Mouse (Mus musculus) gastrocnemius, adult 18-20 months (tissue): ENCODE measurements around the gene Olfr610. TPM values are rescaled to one million over a fixed set of nuclear protein-coding genes. Genes with fewer than 3 reads are reported as not detected.
"Not testable (repeated sequence)": the region's sequence is repeated elsewhere in the genome, so short reads cannot be mapped to it uniquely, and the experiment has no call there.

ENCODE experiments used
- DNase-seq: peaks from one replicate; pipeline ENCODE4 v3.0.0; 2021; ENCODE audit warnings: low spot score
- long read RNA-seq, 2 experiments: library from polyadenylated mRNA; stranded (forward); transcript quantifications; one replicate each; pipeline ENCODE4 v2.0.0; 2021
- total RNA-seq, 2 experiments: library from RNA; stranded (reverse); gene quantifications; 2 replicates each; pipeline ENCODE4 v1.2.3; 2021

The Olfr610 gene
- not detected for total RNA-seq
- long read RNA-seq, experiment 1, result 0 reads
- long read RNA-seq, experiment 2, result 0 reads

DNA sequence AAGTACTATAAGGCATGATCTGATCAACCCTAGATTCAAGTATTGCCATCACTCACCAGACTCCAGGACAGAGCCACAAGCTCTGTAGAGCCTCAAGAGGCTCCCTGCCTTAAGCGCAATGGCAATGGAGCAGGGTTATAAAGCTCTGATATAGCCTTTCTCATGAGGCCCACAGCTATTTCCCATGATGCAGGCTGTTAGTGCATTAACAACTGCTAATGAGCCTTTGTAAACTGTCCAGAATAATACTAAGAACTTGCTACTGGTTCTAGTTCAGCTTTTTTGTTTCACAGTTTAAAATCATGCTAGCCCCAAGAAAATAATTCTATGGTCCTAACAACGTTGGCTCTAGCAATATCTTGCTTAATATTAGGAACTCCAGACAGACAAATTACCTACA lies at the start of gene Olfr610:
Gene Olfr610 (minus strand): TSS at position 101 of the 400 bp plus-strand sequence.
- DNase-seq, result no peak

DNA sequence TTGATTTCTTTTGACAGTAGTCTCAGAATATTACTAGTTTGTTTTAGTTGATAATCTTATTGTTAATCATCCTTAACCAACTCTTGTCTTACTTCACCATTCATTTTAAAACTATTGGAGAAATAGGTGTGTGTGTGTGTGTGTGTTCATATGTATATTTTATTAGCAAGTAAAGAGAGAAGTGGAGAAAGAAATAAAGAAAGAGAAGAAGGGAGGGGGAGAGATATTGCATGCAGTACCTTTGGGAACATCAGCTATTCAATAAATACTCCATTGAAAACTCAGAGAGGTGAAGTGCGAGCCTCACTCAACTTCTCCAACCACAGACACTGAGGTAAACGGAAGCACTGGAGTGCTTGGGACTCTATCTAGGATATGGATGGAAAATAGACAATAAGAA lies 43.9 kb upstream of the Olfr610 start, which contains the start of gene Olfr615:
Gene Olfr615 (plus strand): TSS at position 301 of the 400 bp plus-strand sequence.
- DNase-seq, result no peak

DNA sequence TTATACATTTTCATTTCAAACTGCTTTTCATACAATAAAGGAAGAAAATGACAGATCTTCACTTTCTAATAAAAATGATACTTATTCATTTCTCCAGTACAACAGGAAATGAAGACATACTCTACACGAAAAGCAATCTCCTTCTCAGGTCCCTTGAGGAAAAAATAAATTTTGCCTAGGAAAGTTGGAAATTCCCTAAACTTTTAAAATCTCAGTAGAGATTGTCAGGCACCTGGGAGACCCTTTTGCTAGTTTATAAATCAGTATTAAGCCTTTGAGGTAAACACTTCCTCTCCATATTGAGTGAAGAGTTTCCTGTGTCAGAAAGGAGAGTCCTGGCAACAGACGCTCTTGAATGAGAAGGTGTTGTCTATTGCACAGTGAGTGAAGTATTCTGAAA lies 35.9 kb upstream of the Olfr610 start, which contains the start of gene Olfr613:
Gene Olfr613 (plus strand): TSS at position 301 of the 400 bp plus-strand sequence.
- no peak for DNase-seq

DNA sequence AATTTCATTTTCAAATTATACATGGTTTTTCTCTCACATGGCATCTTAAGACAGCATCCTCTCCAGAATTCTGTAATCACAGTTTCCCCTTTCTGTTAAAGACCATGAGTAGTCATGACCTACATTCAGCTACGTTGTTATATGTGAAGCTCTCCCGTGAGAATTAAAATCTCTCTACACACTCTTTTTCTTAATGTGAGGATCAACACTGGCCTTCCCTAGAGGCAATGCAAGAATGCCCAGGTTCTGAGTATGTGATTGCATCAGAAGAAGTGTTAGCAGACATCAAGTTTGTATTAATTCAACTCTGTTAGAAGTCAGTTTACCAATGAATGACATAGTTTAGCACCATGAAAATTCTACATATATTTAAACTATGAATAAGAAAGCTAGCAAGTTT lies 30.7 kb upstream of the Olfr610 start, which contains the start of gene Olfr612:
Gene Olfr612 (minus strand): TSS at position 101 of the 400 bp plus-strand sequence.
- DNase-seq, result not testable (repeated sequence)

DNA sequence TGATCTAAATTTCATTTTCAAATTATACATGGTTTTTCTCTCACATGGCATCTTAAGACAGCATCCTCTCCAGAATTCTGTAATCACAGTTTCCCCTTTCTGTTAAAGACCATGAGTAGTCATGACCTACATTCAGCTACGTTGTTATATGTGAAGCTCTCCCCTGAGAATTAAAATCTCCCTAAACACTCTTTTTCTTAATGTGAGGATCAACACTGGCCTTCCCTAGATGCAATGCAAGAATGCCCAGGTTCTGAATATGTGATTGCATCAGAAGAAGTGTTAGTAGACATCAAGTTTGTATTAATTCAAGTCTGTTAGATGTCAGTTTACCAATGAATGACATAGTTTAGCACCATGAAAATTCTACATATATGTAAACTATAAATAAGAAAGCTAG lies 8.8 kb upstream of the Olfr610 start, which contains the start of gene Olfr611:
Gene Olfr611 (minus strand): TSS at position 101 of the 400 bp plus-strand sequence.
- not testable (repeated sequence) for DNase-seq

DNA sequence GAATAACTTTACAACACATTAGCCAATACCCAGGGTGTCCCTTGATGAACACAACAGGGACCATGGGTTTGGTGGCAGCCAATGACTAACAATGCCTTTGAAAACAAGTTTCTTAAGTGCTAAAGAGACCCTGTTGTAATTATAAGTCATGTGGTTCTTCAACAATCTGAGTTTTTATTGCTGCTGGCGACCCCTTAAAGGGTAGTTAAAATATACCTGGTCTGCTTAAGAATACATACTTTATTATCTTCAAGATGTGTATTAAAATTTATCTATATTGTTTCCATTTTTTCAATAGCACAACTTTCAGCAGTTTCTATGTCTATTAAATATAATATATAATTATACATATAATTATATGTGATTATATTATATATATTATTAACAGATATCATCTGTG lies 14.0 kb downstream of the Olfr610 start, which contains the start of gene Olfr609:
Gene Olfr609 (minus strand): TSS at position 101 of the 400 bp plus-strand sequence.
- no peak for DNase-seq

DNA sequence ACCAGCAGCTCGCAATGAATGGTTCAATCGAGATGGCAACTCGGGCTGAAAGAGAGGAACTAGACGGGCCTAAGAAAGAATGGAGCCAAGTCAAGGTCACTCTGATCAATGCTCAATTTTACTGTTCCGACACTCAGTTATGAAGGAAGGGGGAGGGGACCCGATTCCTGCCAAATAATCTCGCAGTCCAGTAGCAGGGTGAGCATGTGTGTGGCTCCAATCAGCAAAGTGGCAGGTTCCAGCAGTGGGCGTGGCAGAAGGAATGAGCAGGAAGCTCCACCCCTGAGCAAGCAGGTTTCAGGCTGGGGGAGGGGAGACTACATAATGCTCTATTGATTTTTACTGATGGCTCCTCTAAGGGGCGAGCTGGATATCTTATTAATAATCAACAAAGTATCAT lies 34.8 kb downstream of the Olfr610 start:
- not testable (repeated sequence) for DNase-seq

DNA sequence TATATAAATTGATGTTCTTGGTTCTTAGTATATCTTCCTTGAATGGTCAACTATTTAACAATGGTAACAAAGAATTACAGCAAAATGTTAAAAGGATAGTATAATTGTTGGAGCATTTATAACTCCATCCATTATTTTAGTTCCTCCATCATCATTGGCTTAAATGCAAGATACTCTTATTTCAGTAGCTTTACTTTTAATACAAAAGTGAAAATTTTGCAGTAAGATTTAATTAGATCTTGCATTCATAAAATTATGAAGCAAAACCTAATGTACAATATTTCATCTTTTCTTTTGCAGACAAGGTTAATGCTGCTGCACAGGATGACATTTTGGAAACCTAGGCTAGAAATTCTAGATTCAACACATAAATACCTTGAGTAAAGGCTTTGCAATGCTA lies 42.3 kb downstream of the Olfr610 start, which contains the start of gene Olfr608:
Gene Olfr608 (plus strand): TSS at position 301 of the 400 bp plus-strand sequence.
- no peak for DNase-seq

DNA sequence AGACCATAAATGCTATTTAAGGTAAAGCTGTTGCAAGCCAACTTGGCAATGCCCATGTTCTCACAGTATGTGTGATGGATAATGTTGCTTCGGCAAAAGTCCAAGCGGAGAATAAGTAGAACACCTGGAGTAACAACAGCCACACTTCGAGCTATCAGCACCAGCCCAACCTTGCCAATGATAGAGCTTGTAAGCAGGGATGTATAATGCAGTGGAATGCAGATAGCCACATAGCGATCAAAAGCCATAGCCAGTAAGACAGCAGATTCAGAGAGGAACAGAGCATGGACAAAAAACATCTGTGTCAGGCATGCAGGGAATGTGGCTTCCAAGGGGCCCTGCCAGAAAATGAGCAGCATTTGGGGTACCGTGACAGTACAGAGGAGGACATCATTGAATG lies 51.3 kb downstream of the Olfr610 start:
- DNase-seq, result no peak

Other genes with a start within 250 kb of the Olfr610 start
- gene Olfr596, start 206.5 kb downstream of the Olfr610 start, total RNA-seq, result not detected
- not detected for gene Olfr597, start 195.8 kb downstream of the Olfr610 start, total RNA-seq
- not detected for gene Olfr598, start 188.6 kb downstream of the Olfr610 start, total RNA-seq
- not detected for gene Olfr599, start 176.2 kb downstream of the Olfr610 start, total RNA-seq
- gene Olfr600, start 162.5 kb downstream of the Olfr610 start, total RNA-seq, result not detected
- gene Olfr601, start 149.5 kb downstream of the Olfr610 start, total RNA-seq, result not detected
- gene Olfr603, start 125.9 kb downstream of the Olfr610 start, total RNA-seq, result not detected
- gene Usp17lc, start 97.0 kb downstream of the Olfr610 start, total RNA-seq, result not detected
- not detected for gene Olfr605, start 66.7 kb downstream of the Olfr610 start, total RNA-seq
- not detected for gene Olfr606, start 63.1 kb downstream of the Olfr610 start, total RNA-seq
- gene Olfr607, start 48.0 kb downstream of the Olfr610 start, total RNA-seq, result not detected
- not detected for gene Olfr608, start 42.2 kb downstream of the Olfr610 start, total RNA-seq
- not detected for gene Olfr609, start 14.1 kb downstream of the Olfr610 start, total RNA-seq
- not detected for gene Olfr611, start 8.7 kb upstream of the Olfr610 start, total RNA-seq
- not detected for gene Olfr612, start 30.6 kb upstream of the Olfr610 start, total RNA-seq
- not detected for gene Olfr613, start 36.0 kb upstream of the Olfr610 start, total RNA-seq
- gene Olfr615, start 44.0 kb upstream of the Olfr610 start, total RNA-seq, result not detected
- not detected for gene Olfr616, start 57.0 kb upstream of the Olfr610 start, total RNA-seq
- gene Olfr617, start 60.9 kb upstream of the Olfr610 start, total RNA-seq, result not detected
- not detected for gene Olfr618, start 78.0 kb upstream of the Olfr610 start, total RNA-seq
- not detected for gene Olfr619, start 88.5 kb upstream of the Olfr610 start, total RNA-seq
- gene Olfr620, start 100.4 kb upstream of the Olfr610 start, total RNA-seq, result not detected
- not detected for gene Olfr622, start 130.6 kb upstream of the Olfr610 start, total RNA-seq
- gene Olfr623, start 151.6 kb upstream of the Olfr610 start, total RNA-seq, result not detected
- gene Olfr624, start 159.1 kb upstream of the Olfr610 start, total RNA-seq, result not detected
- gene Olfr625-ps1, start 170.6 kb upstream of the Olfr610 start, total RNA-seq, result not detected
- gene Olfr243, start 202.5 kb upstream of the Olfr610 start, total RNA-seq, result not detected
- not detected for gene Olfr628, start 218.3 kb upstream of the Olfr610 start, total RNA-seq
- gene Olfr629, start 232.8 kb upstream of the Olfr610 start, total RNA-seq, result not detected
- not detected for gene Olfr630, start 245.2 kb upstream of the Olfr610 start, total RNA-seq